Mouse (Mus musculus): ENCODE measurements at regions not wholly inside any gene's neighbourhood (a gene's known extent, or its start where the extent isn't known, plus 50 kb on each side); places are given as distances from the start of the nearest gene placed in this dataset.

GRCm38 (mm10) chr14:99614748-99615147, 316.3 kb downstream of the Klf5 start:
- DNase-seq = no peak

GRCm38 (mm10) chr14:99616655-99617335, 318.3 kb downstream of the Klf5 start:
- no peak for DNase-seq

- no peak for DNase-seq
Observed at GRCm38 (mm10) chr14:99617374-99617773, 318.9 kb downstream of the Klf5 start.

- DNase-seq = no peak
Observed at GRCm38 (mm10) chr14:99621538-99621937, 323.0 kb downstream of the Klf5 start.

- no peak for DNase-seq
Observed at GRCm38 (mm10) chr14:99624380-99625327, 326.2 kb downstream of the Klf5 start.

GRCm38 (mm10) chr14:99627615-99628014, 329.1 kb downstream of the Klf5 start:
- DNase-seq = no peak

- DNase-seq = no peak
Observed at GRCm38 (mm10) chr14:99631092-99631491, 332.6 kb downstream of the Klf5 start.

- no peak for DNase-seq
Observed at GRCm38 (mm10) chr14:99632444-99632843, 334.0 kb downstream of the Klf5 start.

- DNase-seq = no peak
Observed at GRCm38 (mm10) chr14:99635556-99636150, 337.2 kb downstream of the Klf5 start.

GRCm38 (mm10) chr14:99641475-99642453, 343.3 kb downstream of the Klf5 start:
- DNase-seq = no peak

- no peak for DNase-seq
Observed at GRCm38 (mm10) chr14:99646323-99646722, 347.8 kb downstream of the Klf5 start.

- no peak for DNase-seq
Observed at GRCm38 (mm10) chr14:99674399-99674798, 375.9 kb downstream of the Klf5 start.

- DNase-seq = no peak
Observed at GRCm38 (mm10) chr14:99687062-99687806, 388.7 kb downstream of the Klf5 start.

GRCm38 (mm10) chr14:99688415-99688814, 389.9 kb downstream of the Klf5 start:
- DNase-seq = no peak

GRCm38 (mm10) chr14:99696301-99696700, 397.8 kb downstream of the Klf5 start:
- no peak for DNase-seq

- DNase-seq = no peak
Observed at GRCm38 (mm10) chr14:99699545-99699944, 401.1 kb downstream of the Klf5 start.

GRCm38 (mm10) chr14:99706004-99706403, 407.5 kb downstream of the Klf5 start:
- no peak for DNase-seq

GRCm38 (mm10) chr14:99708066-99708465, 409.6 kb downstream of the Klf5 start:
- no peak for DNase-seq

- no peak for DNase-seq
Observed at GRCm38 (mm10) chr14:99709764-99710163, 411.3 kb downstream of the Klf5 start.

- no peak for DNase-seq
Observed at GRCm38 (mm10) chr14:99710656-99711177, 412.2 kb downstream of the Klf5 start.

GRCm38 (mm10) chr14:99712624-99713023, 414.1 kb downstream of the Klf5 start:
- no peak for DNase-seq
